Mouse (Mus musculus) lung, embryonic 14.5 days (tissue): ENCODE results near the gene Gm5431. TPM values are rescaled to one million over a fixed set of nuclear protein-coding genes. Genes with fewer than 3 reads are reported as not detected.

ENCODE experiments used
- ATAC-seq: fragments of 200-750 bp; cut with Nextera tagmentation; 2 replicates; pipeline ENCODE4 v1.8.0; 2017; ENCODE audit warnings: mild to moderate bottlenecking, moderate TSS enrichment, moderate library complexity; ENCODE audit not compliant: insufficient read depth
- DNase-seq: peaks from one replicate; pipeline ENCODE4 v3.0.0-alpha.2; 2015
- H3K27ac ChIP-seq: fragments of 300-500 bp; sonication (generic); 2 replicates; pipeline ENCODE4 v1.5.1; 2014; ENCODE audit warnings: low read depth, mild to moderate bottlenecking, moderate library complexity
- H3K27me3 ChIP-seq: fragments of 300-500 bp; sonication (generic); 2 replicates; pipeline ENCODE4 v1.6.1; 2014; ENCODE audit warnings: low read length, control low read depth; ENCODE audit not compliant: insufficient read depth
- H3K36me3 ChIP-seq: fragments of 300-500 bp; sonication (generic); 2 replicates; pipeline ENCODE4 v1.6.1; 2014; ENCODE audit warnings: control low read depth; ENCODE audit not compliant: insufficient read depth
- H3K4me1 ChIP-seq: fragments of 300-500 bp; sonication (generic); 2 replicates; pipeline ENCODE4 v1.6.1; 2014; ENCODE audit warnings: antibody characterized with exemption, control low read depth; ENCODE audit not compliant: insufficient read depth
- H3K4me2 ChIP-seq: fragments of 300-500 bp; sonication (generic); 2 replicates; pipeline ENCODE4 v1.6.1; 2014; ENCODE audit warnings: mild to moderate bottlenecking
- H3K4me3 ChIP-seq: fragments of 300-500 bp; sonication (generic); 2 replicates; pipeline ENCODE4 v1.5.1; 2014; ENCODE audit warnings: low read depth, low read length
- H3K9ac ChIP-seq: fragments of 300-500 bp; sonication (generic); 2 replicates; pipeline ENCODE4 v1.6.1; 2014
- H3K9me3 ChIP-seq: fragments of 300-500 bp; sonication (generic); 2 replicates; pipeline ENCODE4 v1.6.1; 2016; ENCODE audit warnings: low read depth, low read length, control low read depth
- CTCF ChIP-seq: IDR thresholded peaks from 2 replicates; pipeline ENCODE4 v1.5.1; 2016; ENCODE audit warnings: antibody characterized with exemption, low read depth
- WGBS: fragments of 180-500 bp; shearing (Covaris S2); extraction: QIAGEN DNeasy Blood & Tissue Kit; methylation state at CpG from one replicate; pipeline ENCODE4 v1.1.7; 2014; 5-methylcytosine and 5-hydroxymethylcytosine counted together
- polyA plus RNA-seq: library from polyadenylated mRNA; unstranded; fragments of >200 nt; fragmentation: Nextera tagmentation; extraction: Ambion mirVana; gene quantifications from 2 replicates; pipeline ENCODE4 v1.2.1, GENCODE M21; 2014

The Gm5431 gene
- polyA plus RNA-seq, 1 experiment from 2014 or later: 0.17 TPM

DNA sequence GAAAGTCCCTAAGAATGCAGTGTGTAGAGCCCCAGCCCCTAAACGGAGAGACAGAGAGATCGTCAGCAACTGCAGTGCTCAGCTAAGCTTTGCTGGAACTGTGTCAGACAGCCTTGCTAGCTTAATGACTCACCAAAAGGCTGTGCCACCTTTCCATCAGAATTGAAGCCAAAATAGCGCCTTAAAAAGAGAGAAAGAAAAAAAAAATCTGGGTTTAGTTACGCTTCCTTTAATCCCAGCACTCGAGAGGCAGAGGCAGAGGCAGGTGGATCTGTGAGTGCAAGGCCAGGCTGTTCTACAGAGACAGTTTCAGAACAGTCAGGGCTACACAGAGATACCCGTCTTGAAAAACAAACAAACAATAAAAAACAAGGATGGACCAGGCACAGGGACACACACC, 57.7 kb downstream of the Gm5431 start:
- 69% methylated on average over 6 of the region's 6 CpGs for WGBS
- ATAC-seq (no peak), DNase-seq (no peak)
- no peaks in the 10 kb centered on the region for H3K4me1 ChIP-seq
- no peak overlapping the region for H3K27ac ChIP-seq
- no peak overlapping the region for H3K4me2 ChIP-seq
- no peak overlapping the region for H3K9ac ChIP-seq
- no peak for TF ChIP-seq CTCF
- H3K36me3 ChIP-seq: no peaks in the 10 kb centered on the region
- no peak overlapping the region for H3K4me3 ChIP-seq
- H3K27me3 ChIP-seq: no peaks in the 10 kb centered on the region
- H3K9me3 ChIP-seq: no peaks in the 10 kb centered on the region

- no peaks in the 10 kb centered on the region for H3K36me3 ChIP-seq
- H3K4me3 ChIP-seq: no peak overlapping the region
- TF ChIP-seq CTCF: no peak
- H3K4me1 ChIP-seq: no peaks in the 10 kb centered on the region
- DNase-seq (no peak), ATAC-seq (no peak)
- 51% methylated on average over 11 of the region's 11 CpGs for WGBS
- H3K27me3 ChIP-seq: no peaks in the 10 kb centered on the region
- H3K27ac ChIP-seq: no peak overlapping the region
- H3K9ac ChIP-seq: no peak overlapping the region
- H3K4me2 ChIP-seq: no peak overlapping the region
- H3K9me3 ChIP-seq: no peaks in the 10 kb centered on the region
These were observed 58.8 kb downstream of the Gm5431 start for GRCm38 (mm10) chr11:48843202-48843601.

GRCm38 (mm10) chr11:48842378-48842792, 59.6 kb downstream of the Gm5431 start:
- no peaks in the 10 kb centered on the region for H3K4me1 ChIP-seq
- no peak overlapping the region for H3K27ac ChIP-seq
- WGBS: 68% methylated on average over 4 of the region's 4 CpGs
- no peak overlapping the region for H3K4me3 ChIP-seq
- H3K4me2 ChIP-seq: no peak overlapping the region
- DNase-seq (no peak), ATAC-seq (no peak)
- H3K9ac ChIP-seq: no peak overlapping the region
- H3K9me3 ChIP-seq: no peaks in the 10 kb centered on the region
- TF ChIP-seq CTCF: no peak
- no peaks in the 10 kb centered on the region for H3K36me3 ChIP-seq
- H3K27me3 ChIP-seq: no peaks in the 10 kb centered on the region

DNA sequence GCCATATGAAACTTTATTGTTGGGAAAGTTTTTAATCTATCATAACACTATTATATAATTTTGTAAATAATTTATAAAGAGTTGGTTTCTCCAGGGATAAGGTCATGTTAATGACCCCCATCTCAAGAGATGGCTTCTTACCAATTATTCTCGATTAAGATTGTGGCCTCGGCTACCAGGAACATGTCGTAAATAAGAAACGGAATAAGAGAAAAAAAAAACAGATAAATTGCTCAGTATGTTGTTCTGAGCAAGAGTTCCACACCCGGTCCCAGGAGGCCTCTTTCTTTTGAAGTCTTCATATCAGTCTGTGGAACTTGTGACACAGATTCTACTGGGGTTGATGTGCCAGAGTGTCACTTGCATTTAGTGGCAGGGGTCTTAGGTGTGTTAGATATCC, 60.8 kb downstream of the Gm5431 start:
- ATAC-seq: no peak
- Histone ChIP-seq H3K36me3 (no peaks in the 10 kb centered on the region), H3K4me1 (0 out of 2 replicates have a peak, but pooled peaks cover 3% of the 10 kb centered on the region), H3K9ac (no peak overlapping the region), H3K27ac (no peak overlapping the region), H3K27me3 (no peaks in the 10 kb centered on the region), H3K4me3 (no peak overlapping the region), H3K4me2 (no peak overlapping the region), H3K9me3 (no peaks in the 10 kb centered on the region)
- 76% methylated on average over 5 of the region's 5 CpGs for WGBS
- DNase-seq: no peak
- no peak for TF ChIP-seq CTCF

DNA sequence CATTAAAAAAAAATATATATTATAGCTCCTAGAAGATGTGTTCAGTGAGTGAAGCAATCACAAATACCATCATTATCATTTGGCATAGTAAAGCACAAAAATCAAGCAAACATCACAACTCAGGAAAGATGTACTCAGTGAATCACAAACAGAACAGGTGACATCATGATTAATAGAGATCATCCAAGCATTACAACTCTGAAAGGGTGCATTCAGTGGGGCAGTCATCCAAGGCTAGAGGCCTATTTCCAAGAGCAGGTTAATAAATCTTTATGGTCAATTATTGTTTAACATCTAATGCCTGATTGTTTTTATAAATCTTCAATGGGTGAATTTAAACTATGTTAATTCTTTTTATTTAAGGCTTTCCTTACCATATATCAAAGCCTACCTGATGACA, 61.2 kb downstream of the Gm5431 start:
- H3K4me1 ChIP-seq: 0 out of 2 replicates have a peak, but pooled peaks cover 3% of the 10 kb centered on the region
- H3K9me3 ChIP-seq: no peaks in the 10 kb centered on the region
- no peak overlapping the region for H3K4me2 ChIP-seq
- H3K4me3 ChIP-seq: no peak overlapping the region
- ATAC-seq (no peak), DNase-seq (no peak)
- H3K9ac ChIP-seq: no peak overlapping the region
- H3K27me3 ChIP-seq: no peaks in the 10 kb centered on the region
- H3K27ac ChIP-seq: no peak overlapping the region
- TF ChIP-seq CTCF: no peak
- no peaks in the 10 kb centered on the region for H3K36me3 ChIP-seq

GRCm38 (mm10) chr11:48838879-48839680, 62.9 kb downstream of the Gm5431 start:
- H3K9me3 ChIP-seq: no peaks in the 10 kb centered on the region
- no peak overlapping the region for H3K27ac ChIP-seq
- 70% methylated on average over 10 of the region's 10 CpGs for WGBS
- H3K4me3 ChIP-seq: peak overlapping the region; percentile 79
- H3K9ac ChIP-seq: no peak overlapping the region; the same call in 1 of the 2 replicates
- H3K4me2 ChIP-seq: peak overlapping the region; percentile 90
- no peak for ATAC-seq
- no peak for TF ChIP-seq CTCF
- H3K36me3 ChIP-seq: no peaks in the 10 kb centered on the region
- no peak for DNase-seq
- 0 out of 2 replicates have a peak, but pooled peaks cover 4% of the 10 kb centered on the region for H3K27me3 ChIP-seq
- H3K4me1 ChIP-seq: 0 out of 2 replicates have a peak, but pooled peaks cover 3% of the 10 kb centered on the region

DNA sequence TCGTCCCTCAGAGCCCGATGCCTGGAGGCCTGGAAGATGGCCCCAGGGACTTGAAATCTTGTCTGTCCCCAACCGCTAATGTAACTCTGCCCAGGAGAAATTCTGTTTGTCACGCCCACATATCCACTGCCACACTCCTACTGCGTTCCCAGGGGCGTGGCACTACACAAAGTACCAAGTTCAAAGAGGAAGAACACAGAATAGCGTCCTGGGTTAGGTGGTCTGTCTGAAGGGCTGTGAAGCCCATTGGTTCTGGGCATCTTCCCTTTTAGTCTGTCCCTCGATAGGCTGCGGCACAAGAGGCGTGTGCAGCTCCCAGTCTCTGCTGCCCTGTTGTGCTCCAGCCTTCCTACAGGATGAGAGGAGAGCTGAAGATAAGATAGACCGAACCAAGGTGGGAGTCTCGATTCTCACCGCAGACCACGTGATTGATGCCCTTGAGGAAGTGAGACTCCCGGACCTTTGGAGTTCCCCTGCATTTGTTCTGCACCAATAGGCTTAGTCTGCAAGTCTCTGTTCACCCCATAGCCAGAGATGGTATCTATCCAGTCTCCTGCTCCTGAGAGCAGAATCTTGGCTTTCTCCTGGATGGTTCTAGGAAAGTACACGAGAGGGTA, 63.7 kb downstream of the Gm5431 start:
- DNase-seq: peak; percentile 60

More for the DNA sequence above, 63.7 kb downstream of the Gm5431 start:
- ATAC-seq: no peak
- Histone ChIP-seq H3K36me3 (no peaks in the 10 kb centered on the region), H3K27me3 (0 out of 2 replicates have a peak, but pooled peaks cover 4% of the 10 kb centered on the region), H3K4me2 (peak overlapping the region; percentile 90), H3K9me3 (no peaks in the 10 kb centered on the region), H3K4me3 (peak overlapping the region; percentile 79), H3K9ac (peak overlapping the region; percentile 72), H3K4me1 (0 out of 2 replicates have a peak, but pooled peaks cover 3% of the 10 kb centered on the region), H3K27ac (0 out of 2 replicates have a peak overlapping the region, but pooled peaks have one; percentile 24)
- WGBS: under 1% methylated on average over 16 of the region's 16 CpGs
- no peak for TF ChIP-seq CTCF

Other genes with a start within 250 kb of the Gm5431 start
- 935 and 940 TPM in 2 replicates for gene Rack1, start 101.9 kb downstream of the Gm5431 start, polyA plus RNA-seq
- gene Trim41, start 84.9 kb downstream of the Gm5431 start, polyA plus RNA-seq: 4.5 and 4.6 TPM in 2 replicates
- gene Trim7, start 76.1 kb downstream of the Gm5431 start, polyA plus RNA-seq: 0.55 and 1.4 TPM in 2 replicates
- gene Gm12184, start 75.6 kb downstream of the Gm5431 start, polyA plus RNA-seq: 11.3 and 11.8 TPM in 2 replicates
- 6.7 and 7.6 TPM in 2 replicates for gene Irgm1, start 30.5 kb downstream of the Gm5431 start, polyA plus RNA-seq
- gene Psme2b, start 44.0 kb upstream of the Gm5431 start, polyA plus RNA-seq: 2.3 TPM in 2 replicates
- not detected in 2 replicates for gene Olfr56, start 76.7 kb upstream of the Gm5431 start, polyA plus RNA-seq
- 0.72 and 1.0 TPM in 2 replicates for gene 9930111J21Rik1, start 77.2 kb upstream of the Gm5431 start, polyA plus RNA-seq
- not detected in 2 replicates for gene Gm12185, start 90.0 kb upstream of the Gm5431 start, polyA plus RNA-seq
- 0.28 TPM in 1 of 2 replicates, not detected in the other for gene Tgtp1, start 92.0 kb upstream of the Gm5431 start, polyA plus RNA-seq
- 0.38 and 0.79 TPM in 2 replicates for gene 9930111J21Rik2, start 149.0 kb upstream of the Gm5431 start, polyA plus RNA-seq
- gene Tgtp2, start 162.0 kb upstream of the Gm5431 start, polyA plus RNA-seq: 0.09 and 0.16 TPM in 2 replicates
- 1.2 and 1.8 TPM in 2 replicates for gene Ifi47, start 174.4 kb upstream of the Gm5431 start, polyA plus RNA-seq
- not detected in 2 replicates for gene Olfr1396, start 212.7 kb upstream of the Gm5431 start, polyA plus RNA-seq
- not detected in 2 replicates for gene Olfr1395, start 240.1 kb upstream of the Gm5431 start, polyA plus RNA-seq